Mouse (Mus musculus) kidney, postnatal 25 days (tissue): Measurements from ENCODE around the gene Nampt.
"Not testable (repeated sequence)": the region's sequence is repeated elsewhere in the genome, so short reads cannot be mapped to it uniquely, and the experiment has no call there.

Source experiments
- DNase-seq, 2 experiments: peaks; one replicate each; pipeline ENCODE4 v3.0.0; 2021; ENCODE audit warnings: mixed read lengths in 2 of 2

The Nampt gene

DNA sequence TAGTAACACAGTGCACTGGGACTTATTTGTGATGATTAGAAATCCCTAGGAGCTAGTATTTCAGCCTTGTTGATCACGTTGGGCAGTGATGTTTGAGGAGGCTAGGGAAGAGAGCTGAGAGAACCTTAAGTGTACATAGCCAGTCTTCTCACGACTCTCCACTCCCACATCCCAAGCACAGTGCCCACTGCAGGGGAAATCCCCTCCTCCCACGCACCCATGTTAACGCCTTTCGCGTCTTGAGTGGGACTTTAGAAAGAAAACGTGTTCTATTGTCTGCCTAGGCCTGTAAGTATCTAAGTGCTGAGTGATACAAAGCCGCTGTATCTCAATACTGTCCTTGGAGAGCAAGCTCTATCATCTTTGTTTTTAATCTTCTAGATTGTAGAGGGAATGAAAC is 27.0 kb downstream of the Nampt start:
- DNase-seq, result no peak

DNA sequence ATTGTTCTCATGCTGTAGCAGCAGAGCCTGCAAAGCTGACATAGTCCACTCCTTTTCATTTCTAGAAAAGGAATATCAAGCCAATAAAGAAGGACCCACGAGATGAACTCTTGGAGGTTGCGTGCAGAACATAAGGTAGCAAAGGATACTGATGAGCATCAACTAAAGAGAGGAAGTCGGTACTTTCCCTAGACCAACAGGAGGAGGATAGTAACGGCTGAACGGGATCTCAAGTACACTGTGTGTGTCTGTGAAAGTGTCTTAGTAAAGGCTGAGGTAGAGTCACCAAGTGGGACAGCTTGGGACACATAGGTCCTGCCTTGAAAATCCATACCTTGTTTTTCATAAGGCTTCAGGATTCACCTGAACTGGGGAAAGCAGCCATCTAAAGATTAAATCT is 34.4 kb downstream of the Nampt start:
- DNase-seq, result no peak

DNA sequence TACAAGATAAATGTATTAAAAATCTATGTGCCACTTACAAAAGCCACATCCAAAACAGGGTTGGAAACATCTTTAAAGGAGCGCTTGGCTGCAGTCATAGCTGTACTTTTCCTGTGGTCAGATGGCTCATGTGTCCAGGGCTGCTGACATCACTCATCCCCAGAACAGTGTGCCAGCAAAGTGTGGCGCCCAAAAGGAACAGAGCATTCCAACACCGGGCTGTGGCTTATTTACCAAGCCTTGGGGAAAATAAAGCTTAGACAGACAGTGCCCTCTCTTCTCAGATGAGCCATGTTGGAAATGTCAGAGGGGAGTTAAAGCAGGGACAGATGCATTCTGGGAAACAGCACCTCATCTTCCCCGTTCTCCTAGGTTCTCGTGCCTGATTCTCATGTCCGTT is 35.5 kb downstream of the Nampt start:
- peak; percentile 14 to 49 for DNase-seq

DNA sequence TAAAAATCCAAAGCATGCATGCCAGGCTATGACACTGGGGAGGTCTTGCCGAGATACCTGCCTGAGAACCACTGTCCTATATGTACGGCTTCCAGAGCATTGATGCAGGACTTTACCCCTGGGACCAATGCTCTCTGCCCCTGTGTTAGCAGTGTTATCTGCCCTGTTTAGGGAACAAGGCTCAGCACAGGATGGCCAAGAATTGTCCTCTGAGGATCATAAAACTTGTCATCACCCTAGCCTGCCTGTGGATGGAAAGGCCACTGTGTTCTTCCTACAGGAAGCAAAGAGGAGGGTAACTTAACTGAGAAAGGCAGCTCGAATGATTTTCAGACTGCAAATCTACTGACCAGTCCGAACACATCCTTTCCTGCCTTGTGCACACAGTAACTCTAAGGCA is 36.1 kb downstream of the Nampt start:
- peak in 1 of 2 experiments; percentile 50 for DNase-seq

DNA sequence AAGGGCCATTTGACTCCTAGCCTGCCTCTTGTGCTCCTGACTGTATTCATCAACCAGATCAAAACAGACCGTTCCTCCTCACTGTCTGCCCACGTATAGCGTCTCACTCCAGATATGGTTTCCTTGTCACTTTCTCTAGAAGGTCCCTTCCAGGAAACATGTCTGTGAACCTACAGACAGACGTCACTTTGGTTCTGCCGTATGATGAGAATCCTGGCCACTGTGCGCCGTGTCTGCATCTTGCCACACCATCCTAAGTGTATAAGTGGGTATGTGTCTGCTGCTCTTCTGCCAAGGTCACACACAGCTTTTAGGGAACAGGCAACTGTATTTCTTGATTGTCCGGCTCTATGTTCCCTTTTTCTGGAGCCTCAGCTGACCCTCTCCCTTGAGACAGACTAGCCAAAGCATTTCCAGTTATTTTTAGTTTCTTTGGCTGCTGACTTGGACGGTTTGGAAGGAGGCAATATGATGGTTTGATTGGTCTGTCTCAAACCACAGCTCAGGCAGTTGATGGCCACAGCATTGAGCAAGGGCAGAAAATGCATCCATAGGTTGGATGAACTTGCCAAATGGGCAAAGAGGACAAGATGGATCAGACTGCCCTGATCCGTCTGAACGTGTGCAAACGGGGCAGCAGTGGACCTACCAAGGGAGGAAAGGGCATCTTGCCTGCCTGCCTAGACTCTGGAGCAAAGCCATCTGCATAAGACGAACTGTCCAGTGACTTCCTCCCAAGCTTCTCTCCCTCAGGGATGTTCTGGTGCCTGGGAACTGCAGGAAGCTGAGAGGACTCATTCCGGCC is 37.6 kb downstream of the Nampt start:
- DNase-seq, result peak; percentile 24 to 51

DNA sequence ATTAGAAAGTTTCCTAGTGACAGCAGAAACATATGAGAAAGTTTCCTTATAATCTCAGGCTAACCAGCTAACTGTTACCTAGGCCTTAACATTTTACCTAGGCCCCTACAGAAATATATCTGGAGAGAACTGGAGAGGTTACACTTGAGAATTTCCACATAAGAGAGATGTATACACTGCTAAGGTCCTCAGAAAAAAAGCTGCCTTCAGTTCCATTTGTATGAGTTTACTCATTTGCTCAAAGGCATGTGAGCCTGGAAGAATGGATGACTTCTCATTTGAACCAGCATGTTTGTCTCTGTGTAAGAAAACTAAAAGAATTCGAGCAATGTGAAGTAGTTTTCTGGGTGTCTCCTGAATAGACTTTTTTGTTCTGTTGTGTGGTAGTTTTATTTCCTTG is 39.1 kb downstream of the Nampt start:
- DNase-seq, result no peak

DNA sequence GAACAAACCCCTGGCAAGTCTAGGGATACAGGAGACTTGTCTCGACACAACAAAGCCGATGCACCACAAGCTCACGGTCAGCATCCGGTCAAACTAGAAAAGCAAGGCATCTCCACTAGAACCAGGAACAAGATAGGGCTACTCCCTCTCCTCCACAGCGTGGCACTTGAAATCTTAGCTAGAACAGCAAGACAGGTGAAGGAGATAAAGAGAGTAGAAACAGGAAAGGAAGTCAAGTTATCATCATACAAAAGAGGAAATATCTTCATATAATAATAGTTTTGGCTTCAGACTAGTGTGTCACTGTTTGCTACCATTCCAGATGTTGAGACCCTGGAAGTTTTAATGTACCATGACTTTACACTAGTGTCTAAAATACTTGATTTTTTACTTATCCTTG is 41.5 kb downstream of the Nampt start:
- DNase-seq, result no peak

DNA sequence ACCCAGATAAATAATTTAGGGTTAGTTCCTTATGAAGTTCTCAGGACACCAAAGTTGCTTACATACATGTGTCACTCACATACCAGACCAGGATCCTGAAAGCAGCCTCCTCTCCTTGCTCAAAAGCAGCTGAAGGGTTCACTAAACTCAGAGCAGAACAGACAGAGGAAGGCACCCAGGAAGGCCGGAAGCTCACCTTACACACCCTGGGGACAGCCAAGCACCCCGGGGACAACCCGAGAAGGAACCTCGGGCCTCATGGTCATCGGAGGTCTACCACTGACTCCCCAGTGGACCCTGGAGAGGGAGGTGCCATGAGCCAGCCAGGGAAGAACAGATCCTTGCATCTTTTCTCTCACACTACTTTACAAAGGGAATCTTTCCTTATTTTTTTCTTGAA is 51.5 kb downstream of the Nampt start:
- DNase-seq, result no peak

DNA sequence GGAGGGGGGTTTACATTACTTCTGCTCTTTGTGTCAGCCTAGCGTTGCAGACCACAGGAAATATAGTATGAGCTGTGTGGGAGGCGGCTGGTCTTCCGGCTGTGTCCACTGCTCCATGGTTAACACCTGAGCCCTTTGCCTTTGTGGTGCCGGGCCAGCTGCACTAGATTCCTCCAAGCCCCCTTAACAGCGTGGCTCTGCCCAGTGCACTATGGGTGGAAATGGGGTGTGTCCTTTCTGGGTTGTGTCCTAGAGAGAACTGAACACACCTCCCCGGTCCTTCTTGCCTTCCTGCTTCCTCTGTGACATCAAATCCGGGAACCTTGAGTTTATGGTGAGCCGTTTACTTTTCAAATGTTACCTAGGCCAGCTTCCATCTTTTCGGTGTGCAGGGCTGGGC is 58.2 kb downstream of the Nampt start:
- no peak for DNase-seq

DNA sequence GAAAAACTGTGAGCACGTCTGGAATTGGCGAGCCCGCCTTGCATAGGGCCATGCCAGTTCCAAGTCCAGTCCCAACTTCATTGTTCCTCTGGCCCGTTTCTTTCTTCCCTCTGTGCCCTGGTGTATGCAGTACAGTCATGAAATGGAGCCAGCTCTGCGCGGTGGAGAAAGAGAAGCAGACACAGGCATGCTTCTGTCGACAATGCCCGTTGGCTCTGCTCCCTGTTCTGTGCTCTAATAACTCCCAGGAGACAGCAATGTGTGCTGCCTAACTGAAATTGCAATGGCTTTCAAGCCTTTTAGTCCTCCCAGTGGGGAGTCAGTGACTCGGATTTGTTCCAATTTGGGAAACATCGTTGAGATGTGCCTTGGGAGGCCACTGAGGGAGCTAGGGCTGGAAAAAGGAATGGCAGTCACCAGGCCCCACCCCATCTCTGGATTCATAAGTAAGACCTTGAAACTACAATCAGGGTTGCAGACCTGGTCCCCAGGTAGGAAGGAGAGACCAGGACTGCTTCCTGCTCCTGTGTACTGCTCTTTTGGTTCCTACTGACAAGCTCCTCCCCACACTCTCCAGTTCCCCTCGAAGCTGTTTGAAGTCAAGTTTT is 58.7 kb downstream of the Nampt start:
- DNase-seq, result no peak

DNA sequence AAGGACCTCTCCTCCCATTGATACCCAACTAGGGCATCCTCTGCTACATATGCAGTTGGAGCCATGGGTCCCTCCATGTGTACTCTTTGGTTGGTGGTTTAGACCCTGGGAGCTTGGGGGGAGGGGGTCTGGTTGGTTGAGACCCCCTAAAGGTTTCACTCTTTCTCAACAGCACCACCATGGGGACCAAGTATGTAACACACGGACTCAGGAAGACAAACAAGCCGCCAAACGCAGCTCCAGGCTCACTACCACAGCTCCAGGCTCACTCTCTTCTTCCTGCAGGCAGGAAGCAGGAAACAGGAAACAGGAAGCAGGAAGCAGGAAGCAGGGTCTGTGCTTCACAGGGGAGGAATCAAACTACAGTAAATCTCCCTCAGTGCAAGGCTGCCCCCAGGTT is 60.0 kb downstream of the Nampt start:
- DNase-seq, result no peak

DNA sequence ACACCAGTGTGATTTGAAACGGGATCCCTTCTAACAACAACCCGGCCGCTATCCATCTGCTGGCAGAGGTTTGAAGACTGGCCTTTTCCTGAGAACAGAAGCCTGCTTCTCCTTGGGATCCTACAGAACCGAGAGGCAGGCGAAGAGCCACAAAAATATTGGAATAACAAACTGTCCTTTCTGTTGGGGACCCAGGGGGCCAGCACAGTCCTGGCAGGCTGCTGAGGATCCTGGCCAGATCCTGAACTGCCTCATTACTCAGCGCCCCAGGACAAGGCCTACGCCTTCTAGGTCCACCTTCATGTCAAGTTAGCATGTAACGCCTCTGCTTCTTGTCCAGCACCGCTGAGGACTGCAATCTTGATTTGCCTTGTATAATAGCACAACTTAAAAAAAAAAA is 65.0 kb downstream of the Nampt start:
- peak in 1 of 2 experiments; percentile 59 for DNase-seq

DNA sequence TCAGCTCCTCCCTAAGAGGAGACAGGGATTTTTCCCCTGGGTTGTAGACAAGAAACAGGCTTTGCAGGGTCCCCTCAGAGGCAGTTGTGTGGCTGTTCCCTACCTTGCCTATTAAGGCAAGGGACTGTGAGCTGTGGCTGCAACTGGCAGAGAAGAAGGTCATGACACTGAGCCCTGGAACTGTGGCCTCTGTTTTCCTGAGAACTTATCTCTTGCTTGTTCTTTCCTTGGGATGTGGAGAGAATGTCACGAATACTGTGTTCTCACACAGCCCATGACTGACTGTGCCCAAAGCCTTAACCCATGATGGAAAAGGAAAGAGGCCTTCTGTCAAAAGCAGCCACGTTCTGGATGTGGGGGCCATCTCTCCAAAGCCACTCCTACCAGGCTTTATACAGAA is 65.7 kb downstream of the Nampt start:
- no peak for DNase-seq

DNA sequence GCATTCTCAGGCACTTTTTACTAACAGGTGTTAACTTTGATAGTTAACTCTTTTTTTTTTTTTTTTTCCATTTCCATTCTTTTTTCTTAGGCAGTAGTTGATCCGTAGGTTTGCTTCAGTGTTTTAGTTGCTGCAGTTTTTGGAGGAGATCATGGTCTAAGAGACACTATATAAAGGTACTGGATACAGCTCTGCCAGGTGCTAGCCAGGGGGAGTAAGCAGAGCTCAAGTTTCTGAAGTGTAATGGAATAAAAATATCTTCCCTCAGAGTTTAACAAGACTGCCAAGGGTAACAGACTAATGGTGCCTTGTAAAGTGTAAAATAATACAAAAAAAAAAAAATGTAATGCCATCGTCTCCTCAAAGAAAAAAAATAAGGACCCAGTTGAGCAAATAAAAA is 67.0 kb downstream of the Nampt start:
- DNase-seq, result no peak

DNA sequence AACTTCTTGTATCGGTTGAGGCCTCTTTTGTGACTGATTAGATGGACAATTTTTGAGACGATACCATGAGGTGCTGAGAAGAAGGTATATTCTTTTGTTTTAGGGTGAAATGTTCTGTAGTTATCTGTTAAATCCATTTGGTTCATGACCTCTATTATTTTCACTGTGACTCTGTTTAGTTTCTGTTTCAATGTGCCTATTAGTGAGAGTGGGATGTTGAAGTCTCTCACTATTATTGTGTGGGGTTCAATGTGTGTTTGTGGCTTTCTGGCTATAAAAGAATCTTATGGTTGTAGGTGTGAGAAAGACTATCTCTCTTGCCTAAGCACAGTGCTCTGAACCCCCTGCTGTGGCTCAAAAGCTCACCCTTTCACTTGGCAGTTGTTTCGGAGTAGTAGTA is 68.9 kb downstream of the Nampt start:
- no peak for DNase-seq

DNA sequence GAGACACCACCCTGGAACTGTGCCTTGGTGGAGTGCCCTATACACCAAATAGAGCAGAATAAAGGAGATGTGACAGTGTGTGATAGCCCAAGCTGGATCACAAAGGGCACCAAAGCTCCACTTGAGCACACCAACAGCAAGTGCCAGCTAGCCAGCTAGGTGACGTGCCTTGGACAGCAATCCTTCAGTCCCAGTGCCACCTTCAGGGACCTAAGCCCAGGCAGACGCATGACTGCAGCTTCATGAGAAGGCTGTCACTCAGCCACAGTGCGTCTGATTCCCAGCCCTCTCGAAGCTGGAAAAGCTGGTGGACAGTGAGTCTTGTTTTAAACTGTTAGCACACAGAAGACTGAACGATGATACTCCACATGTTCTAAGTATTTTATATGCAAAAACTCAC is 70.5 kb downstream of the Nampt start:
- DNase-seq, result no peak

DNA sequence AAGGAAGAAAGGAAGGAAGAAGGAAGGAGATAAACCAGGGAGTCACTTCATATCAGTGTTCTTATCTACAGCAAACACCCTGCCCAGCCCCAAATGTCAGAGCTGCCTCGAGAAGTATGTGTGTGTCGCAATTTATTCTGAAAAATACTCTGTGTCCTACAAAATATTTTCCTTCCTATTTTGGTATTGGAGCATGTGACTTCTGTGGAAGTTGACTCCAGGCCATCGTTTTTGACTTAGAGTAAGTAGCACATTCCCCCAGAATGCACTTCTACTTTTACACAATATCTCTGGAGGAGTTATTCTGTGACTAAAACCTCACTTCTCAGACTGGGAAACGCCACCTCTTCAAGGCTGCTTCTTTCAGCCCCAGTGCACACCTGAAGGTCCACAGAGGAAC is 71.1 kb downstream of the Nampt start:
- DNase-seq, result no peak

DNA sequence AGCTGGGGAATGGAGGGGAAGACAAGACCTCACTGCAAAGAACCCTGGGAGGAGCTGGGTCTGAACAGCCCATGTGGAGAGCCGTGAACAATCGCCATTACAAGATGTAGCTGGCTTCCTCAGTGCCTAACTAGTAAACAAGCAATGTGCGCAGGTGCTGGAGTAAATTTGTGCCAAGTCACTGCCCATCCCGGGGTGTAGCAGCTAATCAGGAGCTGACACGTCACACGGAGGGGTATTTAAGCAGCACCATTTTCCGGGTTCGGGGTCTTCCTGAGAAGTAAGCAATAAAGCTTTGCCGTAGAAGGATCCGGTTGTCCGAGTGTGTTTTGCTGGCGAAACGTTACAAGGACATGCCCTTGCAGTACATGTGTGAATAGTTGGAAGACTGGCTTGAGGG is 71.9 kb downstream of the Nampt start:
- not testable (repeated sequence) for DNase-seq

DNA sequence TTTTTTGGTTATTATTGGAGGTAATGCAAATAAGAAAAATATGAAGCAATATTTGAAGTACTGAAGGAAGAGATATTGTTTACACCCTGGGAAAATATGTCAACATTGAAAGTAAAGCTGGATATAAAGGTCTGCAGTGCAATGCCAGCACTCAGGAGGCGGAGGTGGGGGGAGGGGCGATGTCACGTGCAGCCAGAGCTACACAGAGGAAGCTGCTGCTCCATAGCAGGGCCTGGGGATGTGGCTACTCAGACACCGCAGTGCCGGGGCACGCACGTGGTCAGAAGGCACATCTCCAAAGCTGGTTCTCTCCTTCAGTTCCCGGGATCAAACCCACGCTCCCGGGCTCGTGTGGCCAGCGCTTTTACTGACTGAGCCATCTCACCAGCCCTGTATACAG is 73.9 kb downstream of the Nampt start:
- no peak for DNase-seq

DNA sequence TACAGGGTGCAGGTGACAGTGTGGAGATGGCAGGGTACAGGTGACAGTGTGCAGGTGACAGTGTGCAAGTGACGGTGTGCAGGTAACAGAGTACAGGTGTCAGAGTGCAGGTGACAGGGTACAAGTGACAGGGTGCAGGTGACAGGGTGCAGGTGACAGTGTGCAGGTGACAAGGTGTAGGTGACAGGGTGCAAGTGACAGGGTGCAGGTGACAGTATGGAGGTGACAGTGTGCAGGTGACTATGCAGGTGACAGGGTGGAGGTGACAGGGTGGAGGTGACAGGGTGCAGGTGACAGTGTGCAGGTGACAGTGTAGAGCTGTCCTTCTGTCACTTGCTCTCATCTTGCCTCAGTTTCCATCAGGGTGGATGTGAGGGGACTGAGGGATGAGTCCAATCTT is 76.5 kb downstream of the Nampt start:
- no peak for DNase-seq

DNA sequence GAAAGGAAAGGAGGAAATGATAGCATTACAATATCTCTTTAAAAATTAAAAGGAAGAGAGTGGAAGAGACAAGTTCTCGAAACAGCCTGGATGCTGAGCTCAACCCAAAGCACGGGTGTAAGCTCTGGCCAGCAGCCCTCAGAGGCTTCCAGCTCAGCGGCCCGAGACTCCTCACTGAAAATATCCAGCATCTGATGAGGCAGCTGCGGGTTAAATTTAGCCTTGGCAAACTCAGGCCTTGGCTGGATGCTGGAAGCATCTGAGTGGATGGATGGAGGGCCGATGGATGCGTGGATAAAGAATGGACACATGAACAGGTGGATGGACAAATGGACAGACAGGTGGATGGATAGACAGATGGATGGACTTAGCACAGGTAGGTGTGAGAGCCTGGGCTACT is 77.2 kb downstream of the Nampt start:
- DNase-seq, result no peak

DNA sequence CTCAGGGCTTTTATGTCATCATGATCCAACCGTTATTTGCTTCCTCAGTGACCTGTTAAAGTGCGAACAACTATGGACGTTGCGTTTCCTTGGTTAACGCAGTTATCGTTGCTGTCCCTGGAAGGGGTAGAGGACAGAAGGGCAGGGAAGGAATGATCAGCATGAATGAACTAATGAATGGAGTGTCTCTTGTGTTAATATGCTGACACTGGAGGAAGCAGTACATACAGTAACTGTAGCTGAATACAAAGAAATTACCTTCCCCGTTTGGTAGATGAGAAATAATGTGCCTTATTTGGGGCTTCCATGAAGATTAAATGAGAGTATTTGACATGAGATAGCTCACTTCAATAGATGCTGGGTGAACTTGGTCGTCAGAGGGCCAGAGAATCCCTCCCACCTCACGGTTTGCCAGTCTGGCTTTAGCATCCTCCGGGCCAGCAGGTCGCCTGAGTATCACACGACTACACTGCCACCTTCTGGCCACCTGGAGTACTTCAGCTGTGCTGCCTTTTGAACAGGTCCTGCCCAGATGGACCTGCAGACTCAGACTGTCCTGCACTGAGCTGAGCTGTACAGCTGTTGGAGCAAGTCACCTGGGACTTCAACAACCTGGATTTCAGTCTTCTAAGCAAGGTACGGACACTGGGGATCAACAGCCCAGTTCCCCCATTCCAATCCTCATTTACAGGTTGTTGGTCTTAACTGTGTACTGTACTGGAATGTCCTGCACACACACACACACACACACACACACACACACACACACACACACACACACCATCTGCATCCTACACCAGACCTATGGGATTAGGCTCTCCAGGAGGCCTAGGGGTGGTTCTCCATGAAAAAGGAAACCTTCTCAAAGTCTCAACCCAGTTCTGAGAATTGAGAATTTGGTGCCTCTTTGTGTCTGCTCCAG is 78.1 kb downstream of the Nampt start:
- DNase-seq, result peak; percentile 87 to 95

DNA sequence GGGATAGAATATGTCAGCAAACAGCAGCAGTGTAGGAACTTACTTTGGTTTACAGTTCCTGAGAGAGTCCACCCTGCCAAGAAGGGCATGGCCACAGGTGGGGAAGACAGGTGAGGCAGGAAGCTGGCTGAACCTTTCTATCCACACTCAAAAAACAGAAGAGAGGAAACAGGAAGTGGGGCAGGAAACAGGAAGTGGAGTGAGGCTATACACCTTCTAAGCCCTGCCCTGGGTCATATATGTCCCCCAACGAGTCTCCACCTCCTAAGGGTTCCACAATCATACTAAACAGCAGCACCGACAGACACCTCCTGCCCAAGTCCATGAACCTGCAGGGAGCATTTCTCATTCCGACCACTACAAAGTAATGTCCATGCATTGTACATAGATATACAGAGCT is 81.7 kb downstream of the Nampt start:
- no peak for DNase-seq
